ENCODE assay signal across 12 mouse cellular contexts in the genomic region with DNA sequence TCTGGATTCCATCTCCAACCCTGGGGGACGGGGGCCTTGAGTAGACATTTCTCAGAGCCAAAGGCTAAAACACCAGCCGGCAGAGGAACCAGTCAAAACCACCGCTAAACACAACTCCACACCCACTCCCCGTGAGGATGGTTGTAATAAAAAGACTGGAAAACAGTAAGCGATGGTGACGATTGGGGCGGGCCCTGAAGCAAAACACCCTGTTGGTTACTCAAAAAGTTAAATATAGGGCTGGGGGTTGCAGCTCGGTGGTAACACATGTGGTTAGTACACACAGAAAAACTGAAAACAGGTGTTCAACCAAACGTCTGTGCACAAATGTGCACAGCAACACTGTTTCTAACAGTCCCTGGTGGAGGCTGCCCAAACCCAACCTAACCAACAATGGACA. TPM values are rescaled to one million over a fixed set of nuclear protein-coding genes. Genes with fewer than 3 reads are reported as not detected.
DNase-seq lines count a peak whose midpoint lies in the region; ATAC-seq and TF ChIP-seq lines count a peak whose summit lies in the region.
"Had no signal": no experiment of that assay in that cellular context is flagged by ENCODE, and none has a peak within 500 bp of the region (broad histone marks: within the 10 kb centered on the region; RNA-seq: fewer than 3 reads in every experiment).

No protein-coding gene starts in this region.

- intact Hi-C loops in gastrocnemius, adult 2 months (cut with DNase I) = no loop called here
- intact Hi-C loops in left cerebral cortex, adult 2 months (cut with DNase I) = no loop called here

- H3K27ac ChIP-seq in forebrain, embryonic 12.5 days = 0 out of 2 replicates have a peak overlapping the region, but pooled peaks have one; percentile 5
- no peak overlapping the region for H3K27ac ChIP-seq in forebrain, embryonic 10.5 days
- H3K27ac ChIP-seq in embryonic facial prominence, embryonic 14.5 days (replicated peaks; ENCODE audit: low read depth, low read length) = peak overlapping the region; percentile 81
- peak overlapping the region; percentile 24; the same call in 1 of the 2 replicates for H3K27ac ChIP-seq in olfactory bulb, adult 2 months (ENCODE audit: insufficient read depth, low read depth, low read length)
- no peak overlapping the region for H3K27ac ChIP-seq in gastrocnemius, adult 2 months
- H3K27ac ChIP-seq in left cerebral cortex, adult 2 months = no peak overlapping the region
- H3K27ac ChIP-seq: heart, embryonic 13.5 days; midbrain, embryonic 10.5 days; neural tube, embryonic 12.5 days had no signal

- H3K4me2 ChIP-seq in forebrain, embryonic 12.5 days = no peak overlapping the region
- H3K4me2 ChIP-seq in embryonic facial prominence, embryonic 14.5 days (ENCODE audit: low read depth, low read length) = peak overlapping the region; percentile 18; the same call in 1 of the 2 replicates
- H3K4me2 ChIP-seq: heart, embryonic 13.5 days; lung, embryonic 14.5 days; neural tube, embryonic 12.5 days had no signal

- no peak overlapping the region for H3K9ac ChIP-seq in forebrain, embryonic 12.5 days
- H3K9ac ChIP-seq in embryonic facial prominence, embryonic 14.5 days (ENCODE audit: low read depth, low read length) = no peak overlapping the region
- H3K9ac ChIP-seq: heart, embryonic 13.5 days; lung, embryonic 14.5 days; neural tube, embryonic 12.5 days had no signal

- TF ChIP-seq CTCF in olfactory bulb, adult 2 months (IDR thresholded peaks at IDR 0.05; ENCODE audit: insufficient read depth, low read depth, low read length) = no peak
- no peak for TF ChIP-seq CTCF in gastrocnemius, adult 2 months (IDR thresholded peaks at IDR 0.05)
- no peak for TF ChIP-seq CTCF in left cerebral cortex, adult 2 months (IDR thresholded peaks at IDR 0.05)

- TF ChIP-seq POLR2A in olfactory bulb, adult 2 months (IDR thresholded peaks at IDR 0.05; ENCODE audit: insufficient read depth, low read depth, low read length) = no peak

- H3K4me3 ChIP-seq in forebrain, embryonic 12.5 days (replicated peaks) = no peak overlapping the region
- no peak overlapping the region for H3K4me3 ChIP-seq in forebrain, embryonic 10.5 days
- H3K4me3 ChIP-seq in embryonic facial prominence, embryonic 14.5 days (ENCODE audit: low read depth, low read length) = no peak overlapping the region
- no peak overlapping the region for H3K4me3 ChIP-seq in olfactory bulb, adult 2 months (ENCODE audit: insufficient read depth, low read depth, low read length)
- H3K4me3 ChIP-seq in gastrocnemius, adult 2 months = no peak overlapping the region
- no peak overlapping the region for H3K4me3 ChIP-seq in left cerebral cortex, adult 2 months
- H3K4me3 ChIP-seq: heart, embryonic 13.5 days; midbrain, embryonic 10.5 days; neural tube, embryonic 12.5 days had no signal

- no peaks in the 10 kb centered on the region for H3K36me3 ChIP-seq in forebrain, embryonic 12.5 days (replicated peaks)
- peaks cover 17% of the 10 kb centered on the region for H3K36me3 ChIP-seq in forebrain, embryonic 10.5 days (replicated peaks)
- no peaks in the 10 kb centered on the region for H3K36me3 ChIP-seq in embryonic facial prominence, embryonic 14.5 days (ENCODE audit: control insufficient read depth, insufficient read depth, low read length)
- H3K36me3 ChIP-seq: heart, embryonic 13.5 days had no signal

- H3K9me3 ChIP-seq in forebrain, embryonic 12.5 days = 0 out of 2 replicates have a peak, but pooled peaks cover 5% of the 10 kb centered on the region
- H3K9me3 ChIP-seq in forebrain, embryonic 10.5 days = peaks cover 6% of the 10 kb centered on the region; the same call in 1 of the 2 replicates
- no peaks in the 10 kb centered on the region for H3K9me3 ChIP-seq in embryonic facial prominence, embryonic 14.5 days (ENCODE audit: control insufficient read depth, low read length)
- H3K9me3 ChIP-seq: heart, embryonic 13.5 days; neural tube, embryonic 12.5 days had no signal

- no peak for DNase-seq in forebrain, embryonic 10.5 days (ENCODE audit: extremely low spot score, low spot score)
- DNase-seq in A20 (ENCODE audit: low read depth, low spot score) = peak; percentile 68
- peak; percentile 64 for DNase-seq in embryonic facial prominence, embryonic 14.5 days (ENCODE audit: low spot score)
- no peak for DNase-seq in gastrocnemius, adult 2 months
- DNase-seq in left cerebral cortex, adult 2 months (ENCODE audit: extremely low spot score in 1 of 2, low spot score in 2 of 2) = no peak
- no peak for DNase-seq in kidney, postnatal 4 days
- DNase-seq: lung, embryonic 14.5 days had no signal

- no peak for ATAC-seq in forebrain, embryonic 12.5 days (ENCODE audit: low FRiP score)
- no peak for ATAC-seq in embryonic facial prominence, embryonic 14.5 days (ENCODE audit: low read depth)

- H3K27me3 ChIP-seq in forebrain, embryonic 12.5 days = no peaks in the 10 kb centered on the region
- H3K27me3 ChIP-seq in forebrain, embryonic 10.5 days (ENCODE audit: poor library complexity, severe bottlenecking) = no peaks in the 10 kb centered on the region
- no peaks in the 10 kb centered on the region for H3K27me3 ChIP-seq in embryonic facial prominence, embryonic 14.5 days (replicated peaks; ENCODE audit: control insufficient read depth, insufficient read depth, low read length)
- H3K27me3 ChIP-seq: heart, embryonic 13.5 days; neural tube, embryonic 12.5 days had no signal

- peaks cover 40% of the 10 kb centered on the region for H3K4me1 ChIP-seq in forebrain, embryonic 12.5 days
- H3K4me1 ChIP-seq in forebrain, embryonic 10.5 days = peaks cover 66% of the 10 kb centered on the region
- H3K4me1 ChIP-seq in embryonic facial prominence, embryonic 14.5 days (ENCODE audit: control insufficient read depth, insufficient read depth, low read length) = peaks cover 28% of the 10 kb centered on the region
- peaks cover 37% of the 10 kb centered on the region for H3K4me1 ChIP-seq in olfactory bulb, adult 2 months (ENCODE audit: control insufficient read depth, insufficient read depth, low read length)

- 84% methylated on average over 9 of the region's 9 CpGs for WGBS in forebrain, embryonic 12.5 days
- 81% methylated on average over 9 of the region's 9 CpGs for WGBS in forebrain, embryonic 10.5 days
- WGBS in embryonic facial prominence, embryonic 14.5 days = 26% methylated on average over 9 of the region's 9 CpGs
- 21% methylated on average over 9 of the region's 9 CpGs for WGBS in olfactory bulb, adult 2 months

RNA-seq across cellular contexts. Expression of gene Phf2, which starts 7.4 kb away (rescaled TPM):
- polyA plus RNA-seq in forebrain, embryonic 12.5 days (2016; fragmentation: Nextera tagmentation; extraction: Ambion mirVana) = 11.9 and 14.7 TPM in 2 replicates
- polyA plus RNA-seq in forebrain, embryonic 10.5 days (2016; fragmentation: Nextera tagmentation; extraction: Ambion mirVana) = 7.7 TPM in 2 replicates
- polyA plus RNA-seq in embryonic facial prominence, embryonic 14.5 days (2014; fragmentation: Nextera tagmentation; extraction: Ambion mirVana) = 11.6 and 11.7 TPM in 2 replicates
- polyA plus RNA-seq in olfactory bulb, adult 2 months (2012; ENCODE audit: insufficient read depth, insufficient read length, low replicate concordance, missing spikeins) = 83.3 TPM in 1 of 2 replicates, not detected in the other
- 10 to 100 TPM; 33.8 to 34.7 TPM for total RNA-seq in gastrocnemius, adult 2 months (2021)
- 10 to 100 TPM; 36.2 to 36.8 TPM for total RNA-seq in left cerebral cortex, adult 2 months (2021)

Comparison
In these comparisons a context has a peak if more than half of its experiments do, and no peak if none do; other contexts are left out.
1. H3K27ac ChIP-seq: peak in forebrain, embryonic 12.5 days (single experiment), embryonic facial prominence, embryonic 14.5 days (single experiment) and olfactory bulb, adult 2 months (single experiment); none in forebrain, embryonic 10.5 days (single experiment), gastrocnemius, adult 2 months (single experiment) and left cerebral cortex, adult 2 months (single experiment).
2. DNase-seq: peak in A20 (single experiment) and embryonic facial prominence, embryonic 14.5 days (single experiment); none in forebrain, embryonic 10.5 days (single experiment), gastrocnemius, adult 2 months (single experiment), left cerebral cortex, adult 2 months (0 of 2) and kidney, postnatal 4 days (0 of 2).